Mouse (Mus musculus) heart, adult 9 months (tissue): ENCODE measurements around the gene Khsrp.

ENCODE experiments used
- DNase-seq, 2 experiments: peaks; one replicate each; pipeline ENCODE4 v3.0.0; 2022; ENCODE audit warnings: low spot score in 2 of 2

Gene Khsrp

DNA sequence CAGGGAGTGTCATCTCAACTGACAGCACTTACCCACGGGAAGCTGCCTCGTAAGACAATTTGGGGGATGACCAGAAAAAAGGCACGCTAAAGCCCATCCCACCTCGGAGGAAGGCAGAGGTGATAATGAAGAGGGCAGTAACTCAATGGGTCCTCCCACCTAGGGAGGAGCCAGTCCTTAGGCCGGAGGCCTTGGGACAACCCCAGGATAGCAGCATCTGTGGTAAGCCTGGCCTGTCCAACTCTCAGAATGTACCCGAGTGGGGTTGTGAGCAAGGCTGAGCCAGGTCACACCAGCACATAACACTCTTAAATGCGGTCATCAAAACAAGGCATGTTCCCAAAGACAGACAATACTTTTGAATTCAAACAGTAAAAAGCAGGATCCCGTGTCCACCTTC, 1.6 kb downstream of the Khsrp start:
- no peak for DNase-seq

DNA sequence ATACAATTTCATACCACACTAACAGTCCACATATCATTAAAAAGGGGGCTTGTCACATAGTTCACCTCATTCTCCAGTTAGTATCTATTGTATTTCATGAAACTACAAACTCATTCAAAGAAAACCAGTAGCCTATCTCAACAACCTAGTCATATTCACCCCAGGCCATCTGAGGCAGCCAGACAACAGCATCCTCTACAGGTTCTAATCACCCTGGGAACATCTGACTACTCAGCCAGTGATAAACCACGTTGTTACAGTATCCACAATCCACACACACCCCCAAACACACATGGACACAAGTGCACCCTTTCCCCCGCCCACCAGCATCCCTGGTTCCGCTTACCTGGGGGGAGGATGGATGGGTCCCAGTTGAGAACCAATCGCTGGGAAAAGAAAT, 3.9 kb downstream of the Khsrp start:
- no peak for DNase-seq

DNA sequence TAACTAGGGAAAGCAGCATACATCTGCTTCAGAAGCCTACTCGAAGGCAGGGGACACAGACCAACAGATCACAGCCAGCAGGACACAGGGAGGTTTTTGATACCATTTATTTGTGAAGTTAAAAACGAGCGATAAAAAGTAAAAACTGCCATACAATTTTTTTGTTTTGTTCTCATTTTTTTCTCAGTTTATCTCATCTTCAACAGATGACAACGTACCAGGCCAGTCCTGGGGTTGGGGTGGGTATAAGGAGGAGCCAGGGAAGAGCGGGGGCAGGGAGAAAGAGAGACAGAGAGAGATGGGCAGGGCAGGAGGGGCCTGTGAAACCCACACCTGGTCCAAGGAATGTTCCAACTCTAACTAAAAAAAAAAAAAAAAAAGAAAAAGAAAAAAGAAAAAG, 10.4 kb downstream of the Khsrp start:
- no peak for DNase-seq

DNA sequence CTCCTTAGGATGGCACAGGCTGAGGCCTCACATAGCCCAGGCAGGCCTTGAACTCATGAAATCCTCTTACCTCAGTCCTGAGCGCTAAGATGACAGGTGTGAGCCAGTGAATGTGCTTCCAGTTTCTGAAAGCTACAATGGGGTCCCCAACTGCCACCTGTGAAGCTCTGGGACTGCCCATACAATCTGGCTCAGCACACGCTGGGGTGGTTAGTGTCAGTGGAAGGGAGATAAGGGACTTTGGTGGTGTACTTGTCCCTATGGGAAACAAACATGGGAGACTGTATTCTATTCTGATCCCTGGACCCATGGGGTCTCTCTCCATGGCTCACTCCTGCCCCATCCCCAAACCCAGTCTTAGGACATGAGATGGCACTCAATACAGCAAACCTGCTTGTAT, 11.6 kb downstream of the Khsrp start:
- DNase-seq: no peak

DNA sequence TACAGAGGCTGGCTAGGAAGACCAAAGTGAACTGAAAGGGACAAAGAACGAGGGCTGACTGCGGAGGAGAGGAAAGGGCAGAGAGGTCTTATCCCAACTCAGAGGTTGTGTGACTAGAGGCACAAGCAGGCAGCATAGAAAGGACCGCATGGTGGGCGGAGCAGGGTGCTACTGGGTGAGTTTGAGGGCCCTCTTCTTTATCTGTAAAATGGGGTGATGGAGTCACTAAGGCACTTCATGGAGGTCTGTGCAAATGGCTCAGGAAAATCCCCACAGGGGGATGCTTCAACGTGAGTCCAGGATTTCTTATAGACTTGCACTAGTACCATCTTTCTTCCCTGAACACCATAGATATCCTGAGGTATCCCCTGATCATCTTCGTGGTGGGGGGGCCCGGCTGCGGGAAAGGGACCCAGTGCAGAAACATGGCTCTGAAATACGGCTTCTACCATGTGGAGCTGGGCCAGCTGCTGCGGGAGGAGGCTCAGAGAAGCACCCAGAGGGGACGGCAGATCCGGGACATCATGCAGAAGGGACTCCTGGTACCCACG, 19.0 kb downstream of the Khsrp start:
- no peak for DNase-seq

DNA sequence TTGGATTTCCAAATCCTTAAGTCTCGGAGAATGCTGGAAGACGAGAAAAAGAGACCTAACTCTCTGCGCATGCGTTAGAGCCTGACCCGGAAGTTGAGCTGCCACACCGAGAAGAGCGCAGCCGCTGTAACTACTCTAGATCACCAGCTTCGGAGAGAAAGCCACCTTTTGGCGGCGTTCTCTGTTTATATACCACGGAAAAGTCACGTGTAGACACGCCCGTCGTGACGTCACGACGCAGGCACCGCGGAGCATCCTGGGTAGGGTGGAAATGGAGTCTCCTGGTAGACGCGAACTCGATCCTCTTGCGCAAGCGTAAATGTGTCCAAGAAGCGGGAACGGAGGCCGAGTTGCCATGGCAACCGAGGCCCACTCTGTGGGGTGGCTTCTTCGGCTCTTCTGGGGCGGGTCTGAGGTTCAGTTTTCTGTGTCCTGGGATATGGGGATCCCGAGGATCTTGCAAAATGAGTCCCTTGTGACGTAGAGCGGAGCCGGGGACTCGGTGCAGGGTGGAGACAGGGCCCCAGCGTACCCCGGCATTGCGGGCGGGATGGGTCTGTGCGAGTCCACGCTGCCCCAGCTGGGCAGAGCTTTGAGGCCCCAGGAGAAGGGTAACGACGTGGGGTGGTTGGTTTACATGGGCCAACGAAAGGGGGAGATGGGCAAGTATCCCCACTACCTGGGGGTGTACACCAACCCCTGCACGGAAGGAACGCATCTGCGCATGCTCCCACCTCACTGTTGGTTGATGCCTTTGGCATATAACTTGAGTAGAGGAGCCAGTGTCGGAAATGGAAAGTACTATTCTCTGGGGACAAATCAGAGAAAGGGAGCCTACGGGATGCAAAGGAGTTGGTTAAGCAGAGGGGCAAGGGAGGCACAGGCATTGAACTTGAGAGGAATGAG, 19.8 kb downstream of the Khsrp start, which contains the start of the genes Gtf2f1 and Gm17949:
Gene Gtf2f1 (minus strand): TSS at position 53 of the 906 bp plus-strand sequence.
Gene Gm17949 (plus strand): TSS at position 234 of the 906 bp plus-strand sequence.
- DNase-seq: peak; percentile 91 to 93

DNA sequence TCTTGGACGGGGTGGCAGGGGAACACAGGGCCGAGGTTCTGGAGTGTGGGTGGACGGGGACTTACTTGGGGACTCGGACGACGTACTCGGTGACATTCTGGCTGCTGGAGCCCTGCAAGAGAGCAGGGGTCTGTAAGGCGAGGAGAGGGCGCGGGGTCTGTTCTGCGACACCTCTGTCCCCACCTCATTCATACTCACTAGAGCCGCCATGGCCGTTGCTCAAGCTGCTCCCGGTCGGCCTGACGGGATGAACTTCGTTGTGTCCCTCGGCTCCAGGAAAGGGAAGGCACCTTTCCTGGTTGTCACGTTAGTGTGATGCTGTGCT, 20.4 kb downstream of the Khsrp start:
- DNase-seq: no peak

DNA sequence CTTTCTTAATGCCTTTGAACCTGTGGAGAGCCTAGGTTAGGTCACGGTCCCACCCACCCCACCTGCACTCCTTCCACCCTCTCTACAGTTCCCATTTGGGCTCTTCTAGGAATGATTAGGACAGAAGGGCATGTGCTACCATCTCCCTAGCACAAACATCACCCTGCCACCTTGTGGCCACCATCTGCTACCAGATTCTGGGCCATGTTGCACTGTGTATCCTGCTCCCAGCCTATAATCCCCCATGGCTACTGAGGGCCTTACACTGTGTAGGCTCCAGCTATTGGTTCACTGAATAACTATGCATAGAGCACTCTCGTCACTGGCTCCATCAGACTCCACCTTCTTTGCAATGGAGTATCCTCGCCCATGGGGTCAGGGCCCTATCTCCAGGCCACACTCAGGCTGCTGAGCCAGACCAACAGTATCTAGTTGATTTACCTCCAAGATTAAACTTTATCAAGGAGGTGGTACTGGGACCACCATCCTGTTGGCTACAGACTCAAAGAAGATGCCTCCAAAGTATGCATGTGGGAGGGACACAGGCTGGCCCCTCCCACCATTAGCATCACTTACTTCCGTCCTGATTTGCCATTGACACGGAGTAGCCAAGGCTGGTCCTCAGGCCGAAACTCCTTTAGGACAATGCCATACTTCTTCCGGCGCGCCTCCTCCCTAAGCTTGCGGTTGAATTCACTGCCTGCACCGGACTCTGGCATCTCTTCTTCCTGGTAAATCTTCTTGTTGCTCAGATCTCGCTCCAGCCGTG, 24.0 kb downstream of the Khsrp start:
- DNase-seq: no peak

DNA sequence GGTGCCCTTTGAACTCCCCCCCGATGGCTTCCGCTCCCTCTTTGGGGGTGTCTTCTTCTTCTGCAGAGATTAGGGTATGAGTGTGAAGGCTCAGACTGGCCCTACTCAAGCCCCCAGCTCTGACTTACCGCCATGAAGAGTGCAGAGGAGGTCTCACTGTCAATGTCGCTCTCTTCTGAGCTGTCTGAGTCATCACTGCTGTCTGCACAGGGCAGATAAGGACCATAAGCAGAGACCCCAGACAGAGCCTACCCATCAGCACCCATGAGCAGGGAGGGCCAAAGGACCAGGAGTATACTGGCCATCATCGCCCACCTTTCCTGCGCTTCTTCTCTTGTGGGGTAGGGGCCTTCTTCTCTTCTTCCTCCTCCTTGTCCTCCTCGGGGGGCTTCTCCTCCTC, 27.3 kb downstream of the Khsrp start:
- DNase-seq: no peak

DNA sequence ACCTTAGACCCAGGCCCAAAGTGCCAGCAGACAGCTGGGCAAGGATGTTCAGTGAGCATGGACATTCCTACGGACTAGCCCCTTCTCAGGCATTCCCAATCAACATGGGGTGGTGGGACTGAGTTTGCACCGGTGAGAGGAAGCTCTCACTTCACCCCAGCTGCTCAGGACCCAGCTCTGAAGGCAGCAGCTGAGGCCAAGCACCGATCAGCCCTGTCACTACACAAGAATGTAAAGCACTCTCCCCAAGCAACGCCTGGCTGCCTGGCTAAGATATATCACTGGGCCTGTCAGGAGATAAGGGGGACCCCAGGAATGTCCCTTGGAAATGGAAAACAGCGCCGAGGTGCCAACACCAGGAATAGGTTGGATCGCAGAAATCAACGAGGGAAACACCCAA, 30.1 kb downstream of the Khsrp start:
- DNase-seq: no peak

DNA sequence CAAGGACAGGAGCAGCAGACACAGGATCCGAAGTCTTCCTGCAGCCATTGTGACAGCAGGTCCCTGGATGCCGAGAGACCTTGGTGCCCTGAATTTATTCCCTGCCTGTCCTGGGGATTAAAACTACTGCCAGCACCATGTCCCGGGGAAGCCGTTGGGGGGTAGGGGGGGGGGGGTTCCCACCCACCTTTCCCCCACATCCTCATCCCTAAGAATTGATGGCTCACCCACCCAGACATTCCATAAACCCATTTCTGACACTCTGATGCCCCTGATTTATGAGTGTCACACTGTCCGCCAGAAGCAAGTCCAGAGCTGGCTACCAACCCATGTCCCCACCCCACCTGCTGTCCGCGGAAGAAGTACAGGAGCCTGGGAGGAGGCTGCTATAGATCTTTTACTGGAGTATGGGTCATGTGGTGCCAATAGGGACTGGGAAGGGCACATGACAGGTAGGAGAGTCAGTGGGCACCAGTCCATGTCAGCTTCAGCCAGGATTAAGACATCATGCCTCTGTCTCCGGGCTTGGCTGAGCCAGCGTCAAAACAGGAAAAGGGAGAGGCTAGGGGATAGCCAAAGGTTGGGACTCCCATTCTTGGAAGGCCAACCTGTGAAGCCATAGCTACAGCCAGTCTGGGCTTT, 31.2 kb downstream of the Khsrp start, which contains the start of gene Pspn:
Gene Pspn (minus strand): TSS at position 51 of the 642 bp plus-strand sequence.
- DNase-seq: no peak

DNA sequence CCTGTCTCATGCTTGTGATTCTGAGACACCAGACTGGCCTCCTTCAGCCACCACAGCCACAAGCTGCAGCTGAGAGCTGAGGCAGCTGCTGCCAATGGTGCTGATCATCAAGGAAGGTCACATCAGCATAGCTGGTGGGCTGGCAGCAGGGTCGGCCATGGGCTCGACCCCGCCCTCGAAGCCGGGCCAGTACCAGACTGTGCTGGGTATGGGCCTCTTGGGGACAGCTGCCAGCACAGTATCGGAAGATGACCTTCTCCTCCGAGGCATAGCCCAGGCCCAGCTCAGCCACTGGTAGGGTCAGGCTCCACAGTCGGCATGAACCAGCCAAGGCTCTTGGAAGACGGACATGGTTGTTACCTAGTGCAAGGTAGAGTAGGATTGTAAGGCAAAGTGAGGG, 31.9 kb downstream of the Khsrp start:
- DNase-seq: no peak

DNA sequence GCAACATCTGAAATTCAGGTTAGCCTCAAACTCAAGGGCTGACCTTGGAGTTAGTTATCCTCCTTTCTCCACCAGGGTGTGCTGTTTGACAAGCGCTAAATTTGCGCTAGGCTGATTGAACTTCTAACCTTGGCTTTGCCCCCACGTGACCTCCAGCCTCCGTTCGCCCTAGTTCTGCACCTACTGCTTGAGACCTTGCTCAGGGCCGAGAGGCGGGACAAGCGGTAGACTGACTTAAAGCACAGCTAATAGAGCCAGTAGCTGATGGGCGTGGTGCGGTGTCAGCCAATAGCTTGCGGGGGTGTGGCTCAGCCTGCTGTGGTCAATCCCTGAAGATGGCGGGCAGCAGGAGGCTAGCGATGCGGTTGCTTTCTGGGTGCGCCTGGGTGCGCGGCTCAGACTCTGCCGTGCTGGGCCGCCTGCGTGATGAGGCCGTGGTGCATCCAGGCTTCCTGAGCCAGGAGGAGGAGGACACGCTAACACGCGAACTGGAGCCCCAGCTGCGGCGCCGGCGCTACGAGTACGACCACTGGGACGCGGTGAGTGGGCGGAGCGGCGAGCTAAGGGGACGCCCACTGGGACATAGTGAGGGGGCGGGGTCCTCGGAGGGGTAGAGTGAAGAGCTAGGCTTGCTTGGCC, 34.2 kb downstream of the Khsrp start, which contains the start of gene Alkbh7:
Gene Alkbh7 (plus strand): TSS at position 311 of the 639 bp plus-strand sequence.
- peak; percentile 98 to 99 for DNase-seq

DNA sequence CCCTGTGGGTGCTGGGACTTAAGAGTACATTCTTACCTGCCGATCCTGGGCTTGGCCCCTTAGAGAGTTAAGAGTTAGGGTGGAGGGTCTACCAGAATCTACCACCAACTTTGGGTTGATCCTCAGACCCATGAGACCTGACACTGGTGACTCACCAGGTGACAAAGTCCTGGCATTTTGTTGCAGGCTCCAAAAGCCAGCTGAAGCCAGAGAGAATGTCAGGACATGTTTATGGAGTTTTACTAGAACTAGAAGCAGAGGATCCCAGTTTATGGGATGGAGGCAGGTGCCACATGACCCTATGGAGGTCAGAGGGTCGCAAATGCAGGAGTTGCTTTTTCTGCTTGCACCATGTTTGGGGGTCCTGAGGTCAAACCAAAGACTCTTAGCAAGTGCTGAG, 34.8 kb downstream of the Khsrp start:
- no peak for DNase-seq

DNA sequence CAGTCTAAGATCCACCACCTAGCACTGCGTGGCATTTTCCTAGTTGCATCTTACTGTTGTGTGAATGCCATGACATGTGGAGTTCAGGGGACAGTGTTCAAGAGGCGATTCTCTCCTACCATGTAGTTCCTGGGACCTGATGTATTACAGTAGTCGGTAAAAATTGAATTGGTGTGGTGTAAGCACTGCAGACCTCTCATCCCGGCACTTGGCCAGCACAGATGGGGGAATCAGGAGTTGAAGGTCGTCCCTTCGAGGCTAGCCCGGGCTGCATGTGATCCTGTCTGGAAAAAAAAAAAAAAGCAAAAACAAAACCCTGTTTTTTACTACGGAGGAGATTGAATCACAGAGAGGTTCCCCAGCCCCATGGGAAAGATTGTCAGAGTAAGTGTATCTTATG, 36.3 kb downstream of the Khsrp start:
- DNase-seq: no peak

DNA sequence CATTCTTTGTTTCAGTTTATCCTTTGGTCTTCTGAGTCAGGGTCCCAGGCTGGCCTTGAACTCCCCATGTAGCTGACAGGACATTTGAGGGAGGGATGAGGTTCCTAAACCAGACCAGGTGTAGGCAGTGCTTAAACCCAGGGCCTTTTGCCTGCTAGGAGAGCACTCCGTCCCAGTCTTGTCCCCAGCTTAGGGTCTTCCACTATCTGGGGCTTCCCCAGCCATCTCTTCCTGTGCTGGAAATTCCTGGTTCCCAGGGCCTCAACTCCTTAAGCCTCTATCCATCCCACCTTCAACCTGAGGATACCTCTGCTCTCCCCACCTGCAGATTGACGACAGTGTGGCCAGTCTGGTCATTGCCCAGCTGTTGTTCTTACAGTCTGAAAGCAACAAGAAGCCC, 40.4 kb downstream of the Khsrp start:
- no peak for DNase-seq

DNA sequence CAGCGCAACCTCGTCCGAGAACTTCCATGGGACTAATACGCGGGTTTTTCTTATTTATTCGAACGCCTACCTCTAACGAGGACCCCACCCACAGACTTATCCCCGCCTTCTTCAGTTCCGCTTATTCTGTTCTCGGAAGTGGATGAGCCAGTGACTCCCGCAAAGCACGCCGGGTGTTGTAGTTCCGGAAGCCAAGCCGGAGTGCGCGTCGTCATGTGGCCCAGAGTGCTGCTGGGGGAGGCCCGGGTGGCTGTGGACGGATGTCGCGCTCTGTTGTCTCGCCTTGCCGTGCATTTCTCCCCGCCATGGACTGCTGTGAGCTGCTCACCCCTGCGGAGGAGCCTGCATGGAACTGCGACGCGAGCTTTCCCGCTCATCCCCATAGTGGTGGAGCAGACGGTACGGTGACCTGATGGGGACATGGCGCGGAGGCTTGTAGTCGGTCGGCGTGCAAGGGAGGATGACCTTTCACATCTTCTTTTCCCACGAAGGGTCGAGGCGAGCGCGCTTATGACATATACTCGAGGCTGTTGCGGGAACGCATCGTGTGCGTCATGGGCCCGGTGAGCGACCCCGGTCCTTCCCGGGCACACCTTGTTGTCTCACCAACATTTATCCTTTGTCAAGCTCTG, 41.1 kb downstream of the Khsrp start, which contains the start of gene Clpp:
Gene Clpp (plus strand): TSS at position 191 of the 632 bp plus-strand sequence.
- DNase-seq: peak; percentile 97

DNA sequence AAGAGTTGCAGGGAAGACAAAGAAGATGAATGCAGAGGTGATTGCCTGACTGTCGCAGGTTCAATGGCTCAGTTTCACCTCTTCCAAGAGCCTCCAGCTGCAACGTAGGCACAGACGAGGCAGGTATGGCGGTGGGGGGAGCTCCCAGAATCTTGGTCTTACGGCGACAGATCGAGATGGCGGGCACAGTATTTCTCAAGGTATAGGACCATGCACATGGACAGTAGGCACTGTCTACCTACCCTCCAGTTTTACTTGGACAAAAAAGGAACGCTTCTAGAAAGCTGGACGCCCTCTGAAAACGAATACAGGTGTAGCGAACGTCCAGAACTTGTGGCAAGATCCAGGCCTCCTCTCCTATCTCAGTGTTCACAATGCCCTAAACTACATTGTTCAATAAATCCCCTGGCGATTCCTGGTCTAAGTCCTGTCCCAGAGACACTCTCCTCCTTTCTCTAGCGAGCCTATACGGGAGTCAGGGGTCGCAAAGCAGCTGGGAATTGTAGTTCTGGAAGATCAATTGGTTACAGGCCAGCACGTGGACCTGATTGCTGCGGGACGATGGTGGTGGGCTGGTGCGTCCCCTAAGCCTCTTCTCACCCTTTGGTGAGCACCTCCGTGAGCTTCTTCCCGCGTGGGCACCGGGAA, 41.7 kb downstream of the Khsrp start:
- DNase-seq: no peak

DNA sequence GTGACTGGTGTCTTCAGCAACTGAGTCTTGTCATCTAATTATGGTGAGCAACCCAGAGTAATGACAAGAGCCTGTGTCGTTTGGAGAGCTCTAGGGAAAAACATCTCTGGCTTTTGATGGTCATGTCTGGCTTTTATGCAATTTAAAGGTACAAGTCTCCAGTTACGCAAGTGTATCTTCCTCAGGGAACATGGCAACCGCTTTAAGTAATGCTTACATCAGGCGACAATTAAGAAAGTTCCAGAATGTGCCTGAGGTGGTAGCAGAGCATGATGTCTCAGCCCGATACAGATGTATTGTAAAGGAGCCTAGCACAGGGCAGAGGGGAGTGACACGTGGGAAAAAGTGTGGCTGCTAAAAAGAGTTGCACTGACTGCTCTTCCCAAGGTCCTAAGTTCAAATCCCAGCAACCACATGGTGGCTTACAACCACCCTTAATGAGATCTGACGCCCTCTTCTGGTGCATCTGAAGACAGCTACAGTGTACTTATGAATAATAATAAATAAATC, 42.3 kb downstream of the Khsrp start:
- DNase-seq: no peak

DNA sequence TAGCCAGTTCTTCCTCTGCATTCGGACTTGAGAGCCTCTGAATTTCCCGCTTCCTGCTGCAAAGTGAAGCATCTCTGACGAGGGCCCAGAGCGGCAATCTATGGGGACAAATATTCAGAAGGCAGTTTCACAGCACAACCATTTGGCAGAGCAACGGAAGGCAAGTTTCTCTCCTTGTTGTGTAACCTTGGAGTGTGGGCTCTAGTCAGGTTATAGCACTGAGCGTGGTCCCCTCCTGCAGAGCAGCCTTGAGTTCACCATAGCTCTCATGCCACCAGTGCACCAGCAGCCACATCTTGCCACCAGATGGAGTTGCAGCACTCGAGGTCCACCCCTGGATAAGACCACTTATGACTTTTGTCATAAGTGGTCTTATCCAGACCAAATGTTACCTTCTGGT, 42.9 kb downstream of the Khsrp start:
- no peak for DNase-seq
